ENCODE assay signal across 28 mouse cellular contexts in genomic region chr1:127395724-127396123, GRCm38 (mm10).
DNase-seq lines count a peak whose midpoint lies in the region; ATAC-seq and TF ChIP-seq lines count a peak whose summit lies in the region.
"Had no signal": no experiment of that assay in that cellular context is flagged by ENCODE, and none has a peak within 500 bp of the region (broad histone marks: within the 10 kb centered on the region; RNA-seq: fewer than 3 reads in every experiment).

No protein-coding gene starts in this region.

- TF ChIP-seq CTCF in kidney, adult 2 months (conservative IDR thresholded peaks at IDR 0.05; ENCODE audit: insufficient read depth, insufficient read length, low read depth, low read length), result no peak

- H3K36me3 ChIP-seq in forebrain, embryonic 16.5 days (ENCODE audit: control insufficient read depth, insufficient read depth), result peaks cover 15% of the 10 kb centered on the region
- peaks cover 22% of the 10 kb centered on the region for H3K36me3 ChIP-seq in forebrain, embryonic 12.5 days (replicated peaks)
- no peaks in the 10 kb centered on the region for H3K36me3 ChIP-seq in kidney, adult 2 months (ENCODE audit: control insufficient read depth, insufficient read depth, low read length)

- DNase-seq in kidney, adult 2 months, result no peak
- DNase-seq in kidney, adult 11 months, result no peak
- peak; percentile 34 to 63 for DNase-seq in layer of hippocampus, adult 18-20 months (ENCODE audit: low spot score in 2 of 2)
- no peak for DNase-seq in layer of hippocampus, postnatal 25 days (ENCODE audit: extremely low spot score in 1 of 2, low spot score in 1 of 2)
- peak; percentile 22 for DNase-seq in layer of hippocampus, adult 9-10 months (ENCODE audit: low spot score)
- no peak for DNase-seq in ovary, postnatal 10 days (ENCODE audit: low spot score)
- DNase-seq: adrenal gland, adult 8-10 months; adrenal gland, postnatal 25 days; cerebellum, adult 11 months; cerebellum, adult 2 months; cerebellum, postnatal 10 days; cerebellum, postnatal 36 days; embryo, embryonic 11 days; gastrocnemius, postnatal 10 days; gastrocnemius, postnatal 36 days; heart, adult 2 months; heart, postnatal 14 days; heart, postnatal 4 days had no signal

- H3K4me3 ChIP-seq in forebrain, embryonic 16.5 days (replicated peaks; ENCODE audit: low read length), result no peak overlapping the region
- no peak overlapping the region for H3K4me3 ChIP-seq in forebrain, embryonic 12.5 days (replicated peaks)
- no peak overlapping the region for H3K4me3 ChIP-seq in kidney, adult 2 months (ENCODE audit: insufficient read depth, low read depth, low read length)
- H3K4me3 ChIP-seq: embryonic facial prominence, embryonic 10.5 days; embryonic facial prominence, embryonic 13.5 days; erythroblast, embryonic 14.5 days; heart, adult 2 months; heart, embryonic 10.5 days; heart, embryonic 13.5 days; hindbrain, embryonic 15.5 days had no signal

- no peak for TF ChIP-seq POLR2A in kidney, adult 2 months (IDR thresholded peaks at IDR 0.05; ENCODE audit: low read depth, low read length)

- H3K4me2 ChIP-seq in forebrain, embryonic 16.5 days (ENCODE audit: low read length), result no peak overlapping the region
- H3K4me2 ChIP-seq in forebrain, embryonic 12.5 days, result no peak overlapping the region
- H3K4me2 ChIP-seq: embryonic facial prominence, embryonic 13.5 days; heart, embryonic 13.5 days; hindbrain, embryonic 15.5 days had no signal

- WGBS in forebrain, embryonic 16.5 days, result 75% methylated on average over 5 of the region's 5 CpGs
- WGBS in forebrain, embryonic 12.5 days, result 92% methylated on average over 5 of the region's 5 CpGs
- 86% methylated on average over 5 of the region's 5 CpGs for WGBS in kidney, adult 2 months

- H3K9me3 ChIP-seq in forebrain, embryonic 16.5 days (ENCODE audit: control insufficient read depth, low read length), result peaks cover 5% of the 10 kb centered on the region; the same call in 1 of the 2 replicates
- no peaks in the 10 kb centered on the region for H3K9me3 ChIP-seq in forebrain, embryonic 12.5 days
- H3K9me3 ChIP-seq: embryonic facial prominence, embryonic 13.5 days; heart, embryonic 10.5 days; hindbrain, embryonic 15.5 days had no signal

- no peak overlapping the region for H3K9ac ChIP-seq in forebrain, embryonic 16.5 days (replicated peaks; ENCODE audit: low read depth, low read length)
- no peak overlapping the region for H3K9ac ChIP-seq in forebrain, embryonic 12.5 days
- H3K9ac ChIP-seq: embryonic facial prominence, embryonic 13.5 days; heart, embryonic 13.5 days; hindbrain, embryonic 15.5 days had no signal

- ATAC-seq in forebrain, embryonic 16.5 days, result peak; percentile 47; the same call in 1 of the 2 replicates
- ATAC-seq in forebrain, embryonic 12.5 days (ENCODE audit: low FRiP score), result no peak
- ATAC-seq: activated CD4-positive, CD25-positive, alpha-beta regulatory T cell, adult 4 months; forebrain, embryonic 14.5 days had no signal

- H3K27me3 ChIP-seq in forebrain, embryonic 16.5 days (replicated peaks; ENCODE audit: control insufficient read depth, insufficient read depth, low read length), result no peaks in the 10 kb centered on the region
- H3K27me3 ChIP-seq in forebrain, embryonic 12.5 days, result no peaks in the 10 kb centered on the region
- no peaks in the 10 kb centered on the region for H3K27me3 ChIP-seq in kidney, adult 2 months (replicated peaks; ENCODE audit: control insufficient read depth, insufficient read depth, low read length)
- H3K27me3 ChIP-seq: embryonic facial prominence, embryonic 13.5 days; heart, embryonic 13.5 days; hindbrain, embryonic 15.5 days had no signal

- H3K27ac ChIP-seq in forebrain, embryonic 16.5 days (ENCODE audit: low read length), result no peak overlapping the region
- H3K27ac ChIP-seq in forebrain, embryonic 12.5 days, result no peak overlapping the region
- peak overlapping the region; percentile 77; the same call in 1 of the 2 replicates for H3K27ac ChIP-seq in kidney, adult 2 months (ENCODE audit: insufficient read depth, low read depth, low read length)
- H3K27ac ChIP-seq: embryonic facial prominence, embryonic 10.5 days; embryonic facial prominence, embryonic 13.5 days; heart, adult 2 months; heart, embryonic 10.5 days; heart, embryonic 13.5 days; hindbrain, embryonic 15.5 days had no signal

- H3K4me1 ChIP-seq in forebrain, embryonic 16.5 days (replicated peaks; ENCODE audit: control insufficient read depth, insufficient read depth, low read length), result peaks cover 7% of the 10 kb centered on the region
- H3K4me1 ChIP-seq in forebrain, embryonic 12.5 days, result no peaks in the 10 kb centered on the region
- peaks cover 34% of the 10 kb centered on the region for H3K4me1 ChIP-seq in kidney, adult 2 months (ENCODE audit: control insufficient read depth, insufficient read depth, low read length)
- H3K4me1 ChIP-seq: heart, embryonic 10.5 days; heart, embryonic 13.5 days had no signal

Comparison
In these comparisons a context has a peak if more than half of its experiments do, and no peak if none do; other contexts are left out.
1. DNase-seq: peak in layer of hippocampus, adult 18-20 months (2 of 2) and layer of hippocampus, adult 9-10 months (single experiment); none in kidney, adult 2 months (single experiment), kidney, adult 11 months (single experiment), layer of hippocampus, postnatal 25 days (0 of 2) and ovary, postnatal 10 days (single experiment).